Comparison of ENCODE assay signal across 27 mouse cellular contexts in the genomic region with DNA sequence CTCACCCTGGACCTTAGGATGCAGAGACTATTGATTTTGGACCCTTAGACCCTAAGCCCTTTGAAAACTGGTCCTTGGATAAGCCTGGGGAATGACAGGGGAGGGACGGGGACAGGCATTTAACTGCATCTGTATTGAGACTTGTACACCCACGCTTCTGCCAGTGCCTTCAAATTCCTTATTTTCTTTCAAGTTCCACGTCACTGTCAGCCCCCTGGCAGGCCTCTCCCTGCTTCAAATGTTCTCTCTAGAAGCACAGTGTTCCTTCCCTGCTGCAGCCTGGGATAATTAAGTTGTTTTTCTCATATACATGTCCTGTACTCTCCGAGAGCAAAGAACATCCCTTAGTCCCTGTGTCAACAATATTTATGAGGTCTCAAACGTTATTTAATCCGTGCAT. TPM values are rescaled to one million over a fixed set of nuclear protein-coding genes. Genes with fewer than 3 reads are reported as not detected.
DNase-seq lines count a peak whose midpoint lies in the region; ATAC-seq and TF ChIP-seq lines count a peak whose summit lies in the region.
"Had no signal": no experiment of that assay in that cellular context is flagged by ENCODE, and none has a peak within 500 bp of the region (broad histone marks: within the 10 kb centered on the region; RNA-seq: fewer than 3 reads in every experiment).

No protein-coding gene starts in this region.

- peak; percentile 22 to 25 for DNase-seq in frontal cortex, adult 2 months (ENCODE audit: extremely low spot score in 1 of 2, low spot score in 1 of 2)
- peak in 1 of 2 experiments; percentile 35 for DNase-seq in layer of hippocampus, adult 2 months (ENCODE audit: low spot score in 2 of 2)
- DNase-seq in layer of hippocampus, postnatal 10 days (ENCODE audit: low spot score in 2 of 2), result no peak
- no peak for DNase-seq in midbrain, embryonic 10.5 days (ENCODE audit: low spot score)
- peak; percentile 59 for DNase-seq in brain, adult 2 months (ENCODE audit: low read depth, low spot score)
- DNase-seq in cerebellum, postnatal 36 days, result no peak
- DNase-seq: adrenal gland, adult 8-10 months; adrenal gland, postnatal 25 days; cerebellum, adult 11 months; cerebellum, adult 2 months; cerebellum, adult 9-11 months; cerebellum, postnatal 25 days; embryo, embryonic 11 days; gastrocnemius, adult 2 months; gastrocnemius, postnatal 14 days; heart, adult 11 months had no signal

- no peak overlapping the region for H3K4me2 ChIP-seq in midbrain, embryonic 13.5 days (replicated peaks)
- H3K4me2 ChIP-seq: embryonic facial prominence, embryonic 13.5 days; forebrain, embryonic 12.5 days; forebrain, embryonic 15.5 days; heart, embryonic 11.5 days; hindbrain, embryonic 12.5 days; hindbrain, embryonic 15.5 days had no signal

- 0 out of 2 replicates have a peak overlapping the region, but pooled peaks have one; percentile 14 for H3K9ac ChIP-seq in midbrain, embryonic 13.5 days (replicated peaks)
- H3K9ac ChIP-seq: embryonic facial prominence, embryonic 13.5 days; forebrain, embryonic 12.5 days; forebrain, embryonic 15.5 days; hindbrain, embryonic 12.5 days; hindbrain, embryonic 15.5 days had no signal

- H3K27me3 ChIP-seq in midbrain, embryonic 13.5 days, result no peaks in the 10 kb centered on the region
- H3K27me3 ChIP-seq in midbrain, embryonic 10.5 days (ENCODE audit: low read depth, poor library complexity, severe bottlenecking), result no peaks in the 10 kb centered on the region
- H3K27me3 ChIP-seq: embryonic facial prominence, embryonic 13.5 days; forebrain, embryonic 12.5 days; forebrain, embryonic 15.5 days; hindbrain, embryonic 12.5 days; hindbrain, embryonic 15.5 days had no signal

- ATAC-seq in frontal cortex, adult (ENCODE audit: low TSS enrichment), result no peak
- ATAC-seq in midbrain, embryonic 13.5 days, result no peak
- ATAC-seq: activated CD4-positive, CD25-positive, alpha-beta regulatory T cell, adult 4 months; forebrain, embryonic 15.5 days had no signal

- TF ChIP-seq CTCF in layer of hippocampus, adult 2 months (conservative IDR thresholded peaks at IDR 0.05), result no peak

- no peaks in the 10 kb centered on the region for H3K9me3 ChIP-seq in midbrain, embryonic 13.5 days
- H3K9me3 ChIP-seq in midbrain, embryonic 10.5 days (replicated peaks), result no peaks in the 10 kb centered on the region
- H3K9me3 ChIP-seq: embryonic facial prominence, embryonic 10.5 days; embryonic facial prominence, embryonic 13.5 days; forebrain, embryonic 12.5 days; forebrain, embryonic 15.5 days; hindbrain, embryonic 12.5 days; hindbrain, embryonic 15.5 days had no signal

- WGBS in midbrain, embryonic 13.5 days, result 61% methylated on average over 6 of the region's 6 CpGs
- 79% methylated on average over 6 of the region's 6 CpGs for WGBS in midbrain, embryonic 10.5 days

- peaks cover 26% of the 10 kb centered on the region for H3K36me3 ChIP-seq in midbrain, embryonic 13.5 days
- peaks cover 58% of the 10 kb centered on the region for H3K36me3 ChIP-seq in midbrain, embryonic 10.5 days
- H3K36me3 ChIP-seq: forebrain, embryonic 15.5 days; hindbrain, embryonic 15.5 days had no signal

- peak overlapping the region; percentile 55; the same call in 1 of the 2 replicates for H3K27ac ChIP-seq in layer of hippocampus, adult 2 months
- H3K27ac ChIP-seq in midbrain, embryonic 13.5 days, result no peak overlapping the region
- H3K27ac ChIP-seq in midbrain, embryonic 10.5 days (replicated peaks), result no peak overlapping the region
- H3K27ac ChIP-seq: embryonic facial prominence, embryonic 10.5 days; embryonic facial prominence, embryonic 13.5 days; forebrain, embryonic 12.5 days; forebrain, embryonic 15.5 days; gastrocnemius, adult 2 months; hindbrain, embryonic 12.5 days; hindbrain, embryonic 15.5 days had no signal

- H3K4me3 ChIP-seq in layer of hippocampus, adult 2 months, result no peak overlapping the region
- H3K4me3 ChIP-seq in midbrain, embryonic 13.5 days (replicated peaks), result no peak overlapping the region
- no peak overlapping the region for H3K4me3 ChIP-seq in midbrain, embryonic 10.5 days
- H3K4me3 ChIP-seq: embryonic facial prominence, embryonic 10.5 days; embryonic facial prominence, embryonic 13.5 days; erythroblast, embryonic 14.5 days; forebrain, embryonic 12.5 days; forebrain, embryonic 15.5 days; gastrocnemius, adult 2 months; hindbrain, embryonic 12.5 days; hindbrain, embryonic 15.5 days had no signal

- peaks cover 7% of the 10 kb centered on the region; the same call in 1 of the 2 replicates for H3K4me1 ChIP-seq in midbrain, embryonic 13.5 days (replicated peaks)
- no peaks in the 10 kb centered on the region for H3K4me1 ChIP-seq in midbrain, embryonic 10.5 days
- H3K4me1 ChIP-seq: forebrain, embryonic 12.5 days; hindbrain, embryonic 12.5 days had no signal

RNA-seq across cellular contexts. Expression of a gene that starts 55.8 kb away (rescaled TPM):
- 1.2 and 2.3 TPM in 2 replicates for polyA plus RNA-seq in frontal cortex, adult 2 months (2012; rRNA removed)
- 1 to 10 TPM; 2.1 to 2.4 TPM for total RNA-seq in layer of hippocampus, adult 2 months (2021)
- 1 to 10 TPM; 3.0 to 4.3 TPM for total RNA-seq in layer of hippocampus, postnatal 10 days (2021)
- polyA plus RNA-seq in midbrain, embryonic 13.5 days (2015; fragmentation: Nextera tagmentation; extraction: Ambion mirVana), result 0.30 and 0.36 TPM in 2 replicates
- polyA plus RNA-seq in midbrain, embryonic 10.5 days (2016; fragmentation: Nextera tagmentation; extraction: Ambion mirVana), result 0.45 and 0.51 TPM in 2 replicates
- polyA plus RNA-seq: erythroblast, embryonic 14.5 days had no signal

Comparison
In these comparisons a context has a peak if more than half of its experiments do, and no peak if none do; other contexts are left out.
1. DNase-seq: peak in frontal cortex, adult 2 months (2 of 2) and brain, adult 2 months (single experiment); none in layer of hippocampus, postnatal 10 days (0 of 2), midbrain, embryonic 10.5 days (single experiment) and cerebellum, postnatal 36 days (0 of 2).